Mouse (Mus musculus) small intestine, adult 2 months (tissue): ENCODE measurements around the gene Tbc1d17. TPM values are rescaled to one million over a fixed set of nuclear protein-coding genes. Genes with fewer than 3 reads are reported as not detected.

Experiments
- H3K27ac ChIP-seq: fragments of 200-500 bp; 2 replicates; pipeline ENCODE4 v1.5.1; 2012; ENCODE audit warnings: low read depth, low read length, control low read depth, inconsistent platforms; ENCODE audit not compliant: insufficient read depth
- H3K27me3 ChIP-seq: fragments of 200-500 bp; 2 replicates; pipeline ENCODE4 v1.6.1; 2012; ENCODE audit warnings: mild to moderate bottlenecking, moderate library complexity, low read length, inconsistent platforms; ENCODE audit not compliant: control insufficient read depth, insufficient read depth
- H3K36me3 ChIP-seq: fragments of 200-500 bp; 2 replicates; pipeline ENCODE4 v1.6.1; 2012; ENCODE audit warnings: mild to moderate bottlenecking, low read length, control low read depth, inconsistent platforms; ENCODE audit not compliant: control insufficient read depth, insufficient read depth
- H3K4me1 ChIP-seq: fragments of 200-500 bp; 2 replicates; pipeline ENCODE4 v1.6.1; 2012; ENCODE audit warnings: low read length, inconsistent platforms, mixed read lengths; ENCODE audit not compliant: control insufficient read depth, insufficient read depth, insufficient read length
- H3K4me3 ChIP-seq: fragments of 200-500 bp; 2 replicates; pipeline ENCODE4 v1.5.1; 2012; ENCODE audit warnings: low read depth, mild to moderate bottlenecking, control low read depth, inconsistent platforms, low read length, moderate library complexity
- CTCF ChIP-seq: fragments of 200-500 bp; IDR thresholded peaks from 2 replicates; pipeline ENCODE4 v1.5.1; 2012; ENCODE audit warnings: low read depth, mild to moderate bottlenecking, control low read depth, inconsistent platforms, low read length, moderate library complexity, mixed read lengths; ENCODE audit not compliant: insufficient replicate concordance, insufficient read length; ENCODE audit errors: extremely low read depth
- POLR2A ChIP-seq: fragments of 200-500 bp; IDR thresholded peaks from 2 replicates; pipeline ENCODE4 v1.6.1; 2012; ENCODE audit warnings: low read depth, mild to moderate bottlenecking, control low read depth, inconsistent platforms, low read length, moderate library complexity
- WGBS: fragments of 180-500 bp; shearing (Covaris S2); methylation state at CpG from one replicate; pipeline ENCODE4 v1.1.7; 2018; 5-methylcytosine and 5-hydroxymethylcytosine counted together
- polyA plus RNA-seq: library from polyadenylated mRNA; depleted of rRNA; stranded (reverse); fragments of >200 nt; gene quantifications from 2 replicates; pipeline ENCODE4 v1.2.3, GENCODE M21; 2012

Gene Tbc1d17
- polyA plus RNA-seq, 1 experiment, result 63.2 TPM

DNA sequence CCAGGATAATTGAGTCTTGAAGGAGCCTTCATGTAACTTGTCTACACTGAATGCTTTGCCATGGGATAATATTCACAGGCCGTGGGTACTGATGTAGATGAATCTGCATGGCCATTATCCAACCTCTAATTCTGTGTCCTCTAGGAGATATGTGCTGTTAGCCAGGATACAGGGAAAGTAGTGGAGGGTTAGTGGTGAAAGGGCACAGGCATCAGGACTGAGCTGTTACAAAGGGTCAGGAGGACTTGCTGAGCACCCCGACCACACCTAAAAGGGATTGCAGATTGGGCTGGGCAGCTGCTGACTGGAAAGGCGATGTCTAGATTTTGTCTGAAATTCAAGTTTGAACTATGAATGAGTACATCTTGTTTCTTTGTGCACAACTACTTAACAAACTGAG is 28.4 kb downstream of the Tbc1d17 start:
- Histone ChIP-seq H3K27ac (no peak overlapping the region), H3K27me3 (no peaks in the 10 kb centered on the region), H3K4me3 (no peak overlapping the region), H3K4me1 (peaks cover 13% of the 10 kb centered on the region; the same call in 1 of the 2 replicates), H3K36me3 (no peaks in the 10 kb centered on the region)
- 38% methylated on average over 3 of the region's 3 CpGs for WGBS
- TF ChIP-seq CTCF (no peak), POLR2A (no peak)

GRCm38 (mm10) chr7:44819863-44820262 is 29.0 kb downstream of the Tbc1d17 start:
- no peak overlapping the region for H3K4me3 ChIP-seq

DNA sequence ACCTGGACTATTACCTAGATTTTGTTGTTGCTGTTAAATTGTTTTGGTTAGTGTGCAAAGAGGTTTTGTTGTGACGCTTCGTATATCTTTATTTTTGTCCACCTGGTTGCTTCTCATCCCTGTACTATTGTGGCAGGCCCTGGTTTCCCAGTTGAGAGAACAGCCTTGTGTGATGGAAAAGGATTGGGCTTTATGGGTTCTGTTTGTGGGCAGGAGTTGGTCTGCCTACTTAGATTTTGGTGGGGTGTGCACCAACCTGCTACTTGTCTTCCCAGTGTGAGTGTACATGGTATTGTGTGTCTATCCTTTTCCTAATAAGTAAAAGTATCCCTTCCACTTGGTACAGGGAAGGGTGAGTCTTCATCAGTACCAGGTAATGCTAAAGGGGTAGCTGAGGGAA is 29.5 kb downstream of the Tbc1d17 start:
- Histone ChIP-seq H3K27ac (no peak overlapping the region), H3K36me3 (no peaks in the 10 kb centered on the region), H3K27me3 (no peaks in the 10 kb centered on the region), H3K4me3 (no peak overlapping the region), H3K4me1 (peaks cover 16% of the 10 kb centered on the region)
- TF ChIP-seq POLR2A (no peak), CTCF (no peak)
- 73% methylated on average over 2 of the region's 2 CpGs for WGBS

More at GRCm38 (mm10) chr7:44819863-44820262, 29.0 kb downstream of the Tbc1d17 start:
- peaks cover 16% of the 10 kb centered on the region for H3K4me1 ChIP-seq
- no peak overlapping the region for H3K27ac ChIP-seq
- TF ChIP-seq POLR2A (no peak), CTCF (no peak)
- 20% methylated on average over 5 of the region's 5 CpGs for WGBS
- H3K36me3 ChIP-seq, result no peaks in the 10 kb centered on the region
- H3K27me3 ChIP-seq, result no peaks in the 10 kb centered on the region

- H3K36me3 ChIP-seq, result no peaks in the 10 kb centered on the region
- no peaks in the 10 kb centered on the region for H3K27me3 ChIP-seq
- peak overlapping the region; percentile 12; the same call in 1 of the 2 replicates for H3K27ac ChIP-seq
- peaks cover 16% of the 10 kb centered on the region for H3K4me1 ChIP-seq
- peak overlapping the region; percentile 7; the same call in 1 of the 2 replicates for H3K4me3 ChIP-seq
- WGBS, result 19% methylated on average over 6 of the region's 6 CpGs
- TF ChIP-seq POLR2A (no peak), CTCF (no peak)
Measured at GRCm38 (mm10) chr7:44818751-44819235, 30.1 kb downstream of the Tbc1d17 start.

GRCm38 (mm10) chr7:44818164-44818563 is 30.7 kb downstream of the Tbc1d17 start:
- Histone ChIP-seq H3K27ac (peak overlapping the region; percentile 10; the same call in 1 of the 2 replicates), H3K4me1 (peaks cover 16% of the 10 kb centered on the region), H3K27me3 (no peaks in the 10 kb centered on the region), H3K4me3 (no peak overlapping the region), H3K36me3 (no peaks in the 10 kb centered on the region)
- WGBS, result 10% methylated on average over 2 of the region's 2 CpGs
- TF ChIP-seq POLR2A (no peak), CTCF (no peak)

GRCm38 (mm10) chr7:44817441-44817840 is 31.4 kb downstream of the Tbc1d17 start:
- 9% methylated on average over 3 of the region's 3 CpGs for WGBS
- Histone ChIP-seq H3K27ac (peak overlapping the region; percentile 75; the same call in 1 of the 2 replicates), H3K27me3 (no peaks in the 10 kb centered on the region), H3K4me3 (no peak overlapping the region), H3K4me1 (peaks cover 16% of the 10 kb centered on the region), H3K36me3 (no peaks in the 10 kb centered on the region)
- TF ChIP-seq POLR2A (no peak), CTCF (no peak)

DNA sequence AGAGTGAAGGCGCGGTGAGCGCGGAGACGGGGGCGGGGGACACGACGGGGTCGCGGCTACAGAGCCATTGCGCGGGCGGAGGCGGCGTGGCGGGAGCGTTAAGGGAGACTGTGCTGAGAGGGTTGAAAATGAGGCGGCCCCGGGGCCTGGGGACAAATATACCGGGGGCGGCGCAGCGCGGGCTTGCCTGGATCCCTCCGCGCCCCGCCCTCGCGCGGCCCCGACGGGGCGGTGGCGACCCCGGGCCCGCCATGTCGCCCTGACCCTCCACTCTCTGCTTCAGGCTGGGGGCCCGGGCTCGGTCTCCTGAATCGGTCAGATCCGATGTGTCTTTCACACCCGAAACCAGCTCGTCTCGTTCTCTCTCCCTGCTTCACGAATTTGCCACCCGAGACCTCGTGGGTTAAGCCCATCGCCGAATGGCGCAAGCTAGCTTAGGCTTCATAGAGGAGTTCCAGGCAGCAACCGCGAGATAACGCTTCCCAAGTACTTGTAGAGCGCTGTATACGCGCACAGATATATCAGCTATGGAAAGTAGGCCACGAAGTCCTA is 32.3 kb downstream of the Tbc1d17 start, which contains the start of gene Atf5:
TSS of gene Atf5 (minus strand) at position 189 of the 552 bp plus-strand sequence.
- no peak for TF ChIP-seq CTCF
- no peak for TF ChIP-seq POLR2A
- peak within 1 kb of the TSS; percentile 75 for H3K27ac ChIP-seq
- peaks cover 16% of the 10 kb centered on the region for H3K4me1 ChIP-seq
- 0% methylated on average over 55 of the region's 57 CpGs for WGBS
- no peaks in the 10 kb centered on the region for H3K36me3 ChIP-seq
- H3K4me3 ChIP-seq, result peak within 1 kb of the TSS; percentile 89
- no peaks in the 10 kb centered on the region for H3K27me3 ChIP-seq
